Mouse (Mus musculus): ENCODE results near the gene Haus4.

The Haus4 gene

GRCm38 (mm10) chr14:54553975-54554769 is at the start of gene Haus4:
Gene Haus4 (minus strand): TSS chr14:54554616.
- DNase-seq = peak; percentile 92

- no peak for DNase-seq
Measured at GRCm38 (mm10) chr14:54603686-54604085, 49.3 kb upstream of the Haus4 start.

GRCm38 (mm10) chr14:54603038-54603654 is 48.7 kb upstream of the Haus4 start:
- peak; percentile 98 for DNase-seq

GRCm38 (mm10) chr14:54602613-54603012 is 48.2 kb upstream of the Haus4 start:
- peak; percentile 23 for DNase-seq

GRCm38 (mm10) chr14:54601601-54602000 is 47.2 kb upstream of the Haus4 start:
- no peak for DNase-seq

- no peak for DNase-seq
Measured at GRCm38 (mm10) chr14:54597084-54597483, 42.7 kb upstream of the Haus4 start.

GRCm38 (mm10) chr14:54594631-54595414 is 40.4 kb upstream of the Haus4 start:
- no peak for DNase-seq

- no peak for DNase-seq
Measured at GRCm38 (mm10) chr14:54594055-54594454, 39.6 kb upstream of the Haus4 start.

- DNase-seq = peak; percentile 61
Measured at GRCm38 (mm10) chr14:54592319-54592934, 38.0 kb upstream of the Haus4 start.

- no peak for DNase-seq
Measured at GRCm38 (mm10) chr14:54591056-54591455, 36.6 kb upstream of the Haus4 start.

GRCm38 (mm10) chr14:54583681-54584338 is 29.4 kb upstream of the Haus4 start:
- DNase-seq = peak; percentile 85

GRCm38 (mm10) chr14:54582536-54582935 is 28.1 kb upstream of the Haus4 start:
- DNase-seq = no peak

- DNase-seq = no peak
Measured at GRCm38 (mm10) chr14:54579638-54580037, 25.2 kb upstream of the Haus4 start.

GRCm38 (mm10) chr14:54578063-54578462 is 23.6 kb upstream of the Haus4 start:
- DNase-seq = peak; percentile 64

- DNase-seq = peak; percentile 96
Measured at GRCm38 (mm10) chr14:54577089-54577982, 22.9 kb upstream of the Haus4 start, which contains the start of gene Ajuba. Gene Ajuba (minus strand): TSS chr14:54577558.

GRCm38 (mm10) chr14:54576241-54577088 is 22.0 kb upstream of the Haus4 start:
- DNase-seq = peak; percentile 73

GRCm38 (mm10) chr14:54575631-54576030 is 21.2 kb upstream of the Haus4 start:
- peak; percentile 96 for DNase-seq

- no peak for DNase-seq
Measured at GRCm38 (mm10) chr14:54575031-54575430, 20.6 kb upstream of the Haus4 start.

- DNase-seq = peak; percentile 46
Measured at GRCm38 (mm10) chr14:54574253-54574652, 19.8 kb upstream of the Haus4 start.

Data from kidney, postnatal 10 days (tissue).